Mouse (Mus musculus) lung, embryonic 16.5 days (tissue): ENCODE data around the gene Teddm3. TPM values are rescaled to one million over a fixed set of nuclear protein-coding genes. Genes with fewer than 3 reads are reported as not detected.
"Not testable (repeated sequence)": the region's sequence is repeated elsewhere in the genome, so short reads cannot be mapped to it uniquely, and the experiment has no call there.

Source experiments
- ATAC-seq: fragments of 200-750 bp; cut with Nextera tagmentation; 2 replicates; pipeline ENCODE4 v1.8.0; 2017; ENCODE audit warnings: low read depth, mild to moderate bottlenecking, moderate library complexity
- H3K27ac ChIP-seq: fragments of 300-500 bp; sonication (generic); 2 replicates; pipeline ENCODE4 v1.5.1; 2014; ENCODE audit warnings: mild to moderate bottlenecking, control low read depth, low read length
- H3K27me3 ChIP-seq: fragments of 300-500 bp; sonication (generic); 2 replicates; pipeline ENCODE4 v1.6.1; 2014; ENCODE audit warnings: low read depth, low read length, mixed read lengths; ENCODE audit not compliant: control insufficient read depth, insufficient read depth
- H3K36me3 ChIP-seq: fragments of 300-500 bp; sonication (generic); 2 replicates; pipeline ENCODE4 v1.6.1; 2014; ENCODE audit warnings: low read length; ENCODE audit not compliant: control insufficient read depth, insufficient read depth
- H3K4me1 ChIP-seq: fragments of 300-500 bp; sonication (generic); replicated peaks from 2 replicates; pipeline ENCODE4 v1.6.1; 2014; ENCODE audit warnings: low read length, mixed read lengths; ENCODE audit not compliant: control insufficient read depth, insufficient read depth
- H3K4me2 ChIP-seq: fragments of 300-500 bp; sonication (generic); 2 replicates; pipeline ENCODE4 v1.6.1; 2014; ENCODE audit warnings: low read depth, low read length, control low read depth
- H3K4me3 ChIP-seq: fragments of 300-500 bp; sonication (generic); 2 replicates; pipeline ENCODE4 v1.5.1; 2014; ENCODE audit warnings: mild to moderate bottlenecking, low read length, control low read depth
- H3K9ac ChIP-seq: fragments of 300-500 bp; sonication (generic); 2 replicates; pipeline ENCODE4 v1.6.1; 2014; ENCODE audit warnings: low read length, control low read depth
- H3K9me3 ChIP-seq: fragments of 300-500 bp; sonication (generic); 2 replicates; pipeline ENCODE4 v1.6.1; 2016; ENCODE audit warnings: low read length; ENCODE audit not compliant: control insufficient read depth
- WGBS: fragments of 180-500 bp; shearing (Covaris S2); extraction: QIAGEN DNeasy Blood & Tissue Kit; methylation state at CpG from one replicate; pipeline ENCODE4 v1.1.7; 2014; 5-methylcytosine and 5-hydroxymethylcytosine counted together
- polyA plus RNA-seq: library from polyadenylated mRNA; unstranded; fragments of >200 nt; fragmentation: Nextera tagmentation; extraction: Ambion mirVana; gene quantifications from 2 replicates; pipeline ENCODE4 v1.2.1, GENCODE M21; 2015

Gene Teddm3
- polyA plus RNA-seq, 1 experiment from 2014 or later: not detected

DNA sequence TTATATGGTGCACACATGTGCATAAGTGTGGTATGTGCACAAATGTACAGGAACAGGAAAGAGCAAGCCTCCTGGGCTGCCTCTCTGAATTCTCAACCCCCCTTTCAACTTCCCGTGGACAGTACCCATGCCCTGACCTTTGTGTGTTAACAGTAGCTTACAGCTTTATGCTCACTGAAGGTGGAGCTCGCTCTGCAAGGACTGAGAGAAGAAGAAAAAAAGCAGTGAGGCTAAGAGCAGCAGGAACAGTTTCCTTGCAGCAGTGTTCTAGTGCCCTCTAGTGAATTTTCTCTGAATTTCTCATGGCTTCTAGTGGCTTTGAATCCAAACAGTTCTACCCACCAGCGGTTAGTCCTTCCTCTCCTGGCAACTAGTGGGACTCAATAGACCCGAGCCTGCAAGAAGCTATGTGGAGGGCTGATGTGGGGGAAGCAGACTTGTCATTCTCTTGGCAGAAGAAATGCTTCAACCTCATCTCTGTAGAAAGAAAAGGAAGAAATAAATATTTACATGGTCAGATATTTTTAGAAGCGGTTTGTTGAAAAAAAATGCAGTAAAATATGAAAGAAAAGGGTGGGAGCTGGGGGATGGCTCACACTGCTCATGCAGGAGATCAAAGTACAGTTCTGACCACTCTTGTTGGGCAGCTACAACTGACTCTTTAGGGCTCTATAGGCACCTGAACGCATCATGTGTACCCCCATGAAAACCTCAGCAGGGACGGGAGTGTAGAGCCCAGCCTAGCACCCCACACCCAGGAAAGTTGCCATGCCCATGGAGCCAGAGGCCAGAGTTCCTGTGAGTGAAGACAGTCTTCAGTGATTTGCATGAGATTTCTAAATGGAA lies 38.9 kb upstream of the Teddm3 start:
- Histone ChIP-seq H3K9ac (no peak overlapping the region), H3K4me3 (no peak overlapping the region), H3K4me1 (peaks cover 13% of the 10 kb centered on the region), H3K27ac (peak overlapping the region; percentile 62), H3K4me2 (no peak overlapping the region), H3K27me3 (no peaks in the 10 kb centered on the region), H3K36me3 (no peaks in the 10 kb centered on the region), H3K9me3 (no peaks in the 10 kb centered on the region)
- peak; percentile 92 for ATAC-seq
- 24% methylated on average over 7 of the region's 7 CpGs for WGBS

DNA sequence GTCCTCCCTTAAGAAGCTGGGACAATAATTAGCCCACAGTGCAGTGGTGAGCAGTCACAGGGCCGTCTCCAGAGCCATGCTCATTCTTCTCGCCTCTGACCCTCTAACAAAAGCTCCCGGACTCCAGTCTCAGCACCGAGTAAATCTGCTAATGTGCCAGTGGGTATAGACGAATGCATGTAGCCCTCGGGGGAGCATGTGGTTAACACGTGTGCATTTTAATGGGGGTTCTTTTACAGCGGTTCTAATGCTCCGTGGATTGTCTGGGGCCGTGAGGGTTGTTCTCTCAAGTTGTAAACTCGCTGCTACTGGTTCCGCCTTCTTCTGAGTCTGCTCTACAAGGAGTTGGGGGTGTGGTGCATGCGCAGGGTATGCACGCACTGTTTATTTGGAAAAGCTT lies 37.8 kb upstream of the Teddm3 start:
- Histone ChIP-seq H3K36me3 (no peaks in the 10 kb centered on the region), H3K27ac (no peak overlapping the region), H3K4me2 (no peak overlapping the region), H3K4me3 (no peak overlapping the region), H3K4me1 (peaks cover 16% of the 10 kb centered on the region), H3K27me3 (no peaks in the 10 kb centered on the region), H3K9me3 (no peaks in the 10 kb centered on the region), H3K9ac (no peak overlapping the region)
- WGBS: 71% methylated on average over 14 of the region's 14 CpGs
- no peak for ATAC-seq

DNA sequence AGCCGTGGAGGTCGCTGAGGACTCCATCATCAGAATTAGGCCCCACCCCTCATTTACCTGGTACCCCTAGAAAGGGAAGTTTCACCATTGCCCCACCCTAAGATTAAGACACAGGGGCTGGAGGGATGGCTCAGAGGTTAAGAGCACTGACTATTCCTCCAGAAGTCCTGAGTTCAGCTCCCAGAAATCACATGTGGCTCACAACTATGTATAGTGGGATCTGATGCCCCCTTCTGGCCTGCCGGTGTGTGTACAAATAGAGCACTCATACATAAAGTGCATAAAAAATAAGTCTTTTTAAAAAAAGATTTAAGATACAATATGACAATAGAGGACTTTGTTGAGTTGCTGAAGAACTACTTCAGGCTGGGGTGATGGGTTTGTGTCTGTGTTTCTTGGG lies 34.5 kb upstream of the Teddm3 start:
- H3K36me3 ChIP-seq: no peaks in the 10 kb centered on the region
- H3K4me1 ChIP-seq: peaks cover 14% of the 10 kb centered on the region
- no peak overlapping the region for H3K27ac ChIP-seq
- no peak overlapping the region for H3K9ac ChIP-seq
- no peak overlapping the region for H3K4me3 ChIP-seq
- WGBS: 68% methylated on average over 3 of the region's 3 CpGs
- no peak for ATAC-seq
- no peaks in the 10 kb centered on the region for H3K9me3 ChIP-seq
- no peaks in the 10 kb centered on the region for H3K27me3 ChIP-seq
- no peak overlapping the region for H3K4me2 ChIP-seq

DNA sequence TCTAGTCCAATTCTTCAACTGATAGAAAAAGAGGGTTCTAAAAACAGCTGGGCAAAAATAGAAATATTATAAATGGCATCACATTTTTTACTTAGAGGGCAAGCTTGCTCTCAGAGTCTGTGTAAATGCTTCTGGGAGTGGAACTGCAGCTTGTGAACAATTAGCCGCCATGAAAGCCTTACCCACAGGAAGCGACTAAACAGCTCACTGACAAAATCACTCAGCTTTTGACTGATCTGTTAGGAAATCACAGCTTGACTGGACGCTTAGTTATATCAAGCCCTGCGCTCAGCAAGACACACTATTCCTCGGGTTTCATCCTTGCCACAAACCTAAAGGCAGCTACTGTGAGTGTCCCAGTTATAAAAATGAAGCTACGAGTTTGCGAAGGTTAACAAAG lies 33.8 kb upstream of the Teddm3 start:
- H3K4me1 ChIP-seq: peaks cover 7% of the 10 kb centered on the region; the same call in 1 of the 2 replicates
- H3K9ac ChIP-seq: no peak overlapping the region
- no peak overlapping the region; the same call in 1 of the 2 replicates for H3K27ac ChIP-seq
- H3K4me2 ChIP-seq: no peak overlapping the region
- WGBS: 31% methylated on average over 7 of the region's 7 CpGs
- ATAC-seq: no peak
- no peak overlapping the region for H3K4me3 ChIP-seq
- no peaks in the 10 kb centered on the region for H3K36me3 ChIP-seq
- H3K27me3 ChIP-seq: no peaks in the 10 kb centered on the region
- H3K9me3 ChIP-seq: no peaks in the 10 kb centered on the region

DNA sequence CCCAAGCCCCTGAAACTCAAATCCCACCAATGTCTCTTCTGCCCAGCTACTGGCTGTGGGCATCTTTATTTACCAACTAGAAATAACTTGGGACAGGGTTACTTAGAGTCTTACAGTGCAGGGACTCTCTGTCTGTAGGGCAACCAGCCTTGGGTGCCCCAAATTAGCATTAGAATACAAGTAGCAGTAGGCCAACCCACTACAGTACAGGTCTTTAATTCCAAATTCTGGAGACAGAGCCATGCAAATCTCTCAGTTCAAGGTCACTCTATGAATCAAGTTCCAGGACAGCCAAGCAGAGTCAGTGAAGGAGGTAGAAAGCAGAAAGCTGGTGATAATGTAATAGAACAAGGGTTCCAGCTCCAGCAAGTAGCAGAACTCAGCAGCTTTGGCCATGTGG lies 30.9 kb upstream of the Teddm3 start:
- Histone ChIP-seq H3K36me3 (no peaks in the 10 kb centered on the region), H3K4me3 (no peak overlapping the region), H3K27ac (no peak overlapping the region), H3K9ac (no peak overlapping the region), H3K4me1 (peaks cover 5% of the 10 kb centered on the region; the same call in 1 of the 2 replicates), H3K4me2 (no peak overlapping the region), H3K27me3 (no peaks in the 10 kb centered on the region), H3K9me3 (0 out of 2 replicates have a peak, but pooled peaks cover 3% of the 10 kb centered on the region)
- ATAC-seq: no peak

DNA sequence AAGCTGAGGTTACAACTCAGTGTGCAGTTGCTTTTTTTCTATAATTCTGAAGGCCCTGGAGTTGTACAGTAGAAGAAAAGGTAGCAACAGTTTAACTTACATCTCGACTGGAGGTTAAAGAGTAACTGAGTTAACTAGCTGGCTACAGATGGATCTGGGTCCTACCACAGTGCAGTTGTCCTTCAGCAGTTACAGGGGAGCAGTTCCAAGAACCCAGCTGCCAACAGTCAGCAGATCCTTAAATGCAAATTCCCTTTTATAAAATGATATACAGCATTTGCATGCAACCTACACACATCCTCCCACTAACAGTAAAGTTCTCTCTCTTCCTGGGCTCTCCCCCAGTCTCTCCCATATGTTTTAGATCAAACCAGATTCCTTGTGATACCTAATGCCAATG lies 28.3 kb upstream of the Teddm3 start:
- no peak overlapping the region for H3K27ac ChIP-seq
- no peak overlapping the region for H3K9ac ChIP-seq
- H3K36me3 ChIP-seq: no peaks in the 10 kb centered on the region
- no peak overlapping the region for H3K4me2 ChIP-seq
- H3K4me1 ChIP-seq: no peaks in the 10 kb centered on the region
- H3K27me3 ChIP-seq: no peaks in the 10 kb centered on the region
- no peak overlapping the region for H3K4me3 ChIP-seq
- WGBS: 35% methylated on average over 1 of the region's 1 CpGs
- ATAC-seq: no peak
- H3K9me3 ChIP-seq: 0 out of 2 replicates have a peak, but pooled peaks cover 3% of the 10 kb centered on the region

DNA sequence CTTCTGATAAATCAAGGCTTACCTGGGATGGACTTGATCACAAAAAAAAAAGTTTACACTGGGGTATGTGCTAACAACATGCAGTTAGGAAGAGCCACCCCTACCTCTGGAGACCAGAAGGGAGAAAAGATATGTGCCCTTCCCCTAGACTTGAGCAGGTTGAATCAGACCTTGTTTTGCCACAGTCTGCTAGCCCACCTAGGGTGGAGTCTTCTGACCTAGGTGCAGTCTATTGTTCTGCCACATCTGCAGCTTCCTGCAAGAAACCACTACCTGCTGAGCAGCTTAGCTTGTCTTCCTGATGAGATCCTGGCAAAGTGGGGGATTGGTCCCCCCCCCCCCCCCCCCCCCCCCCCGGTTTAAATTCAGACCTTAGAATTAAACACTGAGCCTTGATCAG lies 21.4 kb upstream of the Teddm3 start:
- Histone ChIP-seq H3K4me3 (no peak overlapping the region), H3K4me2 (no peak overlapping the region), H3K9me3 (0 out of 2 replicates have a peak, but pooled peaks cover under 1% of the 10 kb centered on the region), H3K27me3 (no peaks in the 10 kb centered on the region), H3K4me1 (no peaks in the 10 kb centered on the region), H3K9ac (no peak overlapping the region), H3K36me3 (no peaks in the 10 kb centered on the region), H3K27ac (no peak overlapping the region)
- WGBS: no CpG with 5 or more reads among the region's 1 CpGs
- no peak for ATAC-seq

DNA sequence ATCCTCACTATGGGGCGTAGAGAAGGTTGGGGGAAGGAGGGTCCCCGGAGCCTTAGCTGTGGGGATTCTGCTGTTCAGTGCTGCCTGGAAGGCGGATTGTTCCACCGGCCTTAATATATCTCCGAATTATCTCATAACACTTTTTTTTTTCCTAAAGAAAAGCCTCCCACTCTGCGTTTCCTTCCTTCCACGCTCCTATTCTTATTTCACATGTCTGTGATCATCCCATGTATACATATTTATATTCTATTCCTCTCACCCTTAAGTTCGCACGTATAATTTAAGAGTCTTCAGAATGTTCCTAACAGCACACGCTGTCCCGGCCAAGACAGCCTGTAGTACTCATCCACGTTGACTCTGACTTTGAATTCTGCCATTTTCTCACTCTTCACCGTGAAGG lies 14.9 kb upstream of the Teddm3 start:
- Histone ChIP-seq H3K27me3 (no peaks in the 10 kb centered on the region), H3K27ac (no peak overlapping the region), H3K4me3 (no peak overlapping the region), H3K9ac (no peak overlapping the region), H3K36me3 (no peaks in the 10 kb centered on the region), H3K4me1 (no peaks in the 10 kb centered on the region), H3K9me3 (no peaks in the 10 kb centered on the region), H3K4me2 (no peak overlapping the region)
- ATAC-seq: no peak
- 80% methylated on average over 13 of the region's 13 CpGs for WGBS

DNA sequence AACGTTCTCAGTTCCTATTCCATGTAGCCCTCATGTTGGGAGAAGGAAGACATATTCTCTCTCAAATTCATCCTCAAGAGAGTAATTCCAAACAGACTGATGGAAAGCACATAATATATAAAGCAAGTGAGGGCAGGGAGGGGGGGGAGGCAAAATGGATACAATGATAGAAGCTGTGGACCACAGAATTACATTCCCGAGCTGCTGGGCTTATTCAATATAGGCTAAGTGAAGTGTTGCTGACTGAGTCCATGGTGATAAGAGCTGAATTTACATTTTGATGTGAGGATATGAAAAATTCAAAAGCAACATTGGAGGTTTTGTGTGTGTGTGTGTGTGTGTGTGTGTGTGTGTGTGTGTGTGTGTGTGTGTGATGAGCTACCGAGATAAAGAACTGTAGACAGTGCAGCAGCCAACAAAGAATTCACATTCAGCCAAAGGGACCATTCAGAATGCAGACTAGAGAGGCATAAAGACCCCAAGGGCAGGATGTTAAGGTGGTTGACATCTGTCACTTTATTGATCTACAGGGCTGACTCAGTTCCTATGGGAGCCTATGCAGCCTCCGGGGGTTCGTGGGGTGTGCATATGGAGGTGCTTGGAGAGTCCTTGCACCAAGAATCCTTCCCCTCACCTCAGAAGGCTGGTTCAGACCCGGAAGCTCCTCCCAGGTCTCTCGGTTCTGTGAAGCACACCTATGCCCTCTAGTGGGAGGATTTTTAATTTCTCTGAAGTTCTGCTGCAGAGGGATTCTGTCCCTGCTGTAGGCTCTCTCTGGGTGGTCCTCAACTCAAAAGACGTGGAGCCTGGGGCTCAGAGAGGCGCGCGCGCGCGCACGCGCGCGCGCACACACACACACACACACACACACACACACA lies 11.8 kb upstream of the Teddm3 start:
- 20% methylated on average over 17 of the region's 19 CpGs for WGBS

More for the DNA sequence above, 11.8 kb upstream of the Teddm3 start:
- H3K4me2 ChIP-seq, H3K4me1 ChIP-seq, H3K9me3 ChIP-seq, H3K4me3 ChIP-seq, H3K36me3 ChIP-seq, H3K9ac ChIP-seq, H3K27me3 ChIP-seq, H3K27ac ChIP-seq: not testable (repeated sequence)
- ATAC-seq: peak; percentile 81
